Mouse (Mus musculus): Measurements from ENCODE around the gene Polr3f.

DNA sequence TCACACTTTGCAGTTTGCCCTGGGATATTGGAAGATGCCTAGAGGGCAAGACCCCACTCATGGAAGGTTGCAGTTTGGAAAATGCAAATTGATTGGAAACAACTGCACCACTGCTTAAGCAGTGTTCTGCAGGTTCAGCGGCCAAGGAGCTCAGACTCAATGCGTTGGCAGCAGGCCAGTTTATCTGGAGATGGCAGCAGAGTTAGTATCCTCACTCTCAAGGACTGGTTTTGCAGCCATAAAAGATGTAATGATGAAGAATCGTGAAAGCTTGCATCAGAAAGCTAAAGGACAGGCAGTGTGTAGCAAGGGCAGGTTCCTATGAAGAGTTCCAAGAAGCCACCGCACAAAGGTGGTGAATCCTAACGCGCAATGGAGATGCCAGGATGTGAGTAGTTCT is 25.4 kb upstream of the Polr3f start:
- TF ChIP-seq POLR2A (IDR thresholded peaks at IDR 0.05; ENCODE audit: low read depth, low read length) (no peak), CTCF (conservative IDR thresholded peaks at IDR 0.05; ENCODE audit: insufficient read depth, insufficient read length, low read depth, low read length) (no peak)

Data from kidney, adult 2 months (tissue).